Mouse (Mus musculus) liver, embryonic 11.5 days (tissue): ENCODE measurements at regions not wholly inside any gene's neighbourhood (a gene's known extent, or its start where the extent isn't known, plus 50 kb on each side); places are given as distances from the start of the nearest gene placed in this dataset.

Experiments
- ATAC-seq: fragments of 200-750 bp; cut with Nextera tagmentation; replicated peaks from 2 replicates; pipeline ENCODE4 v1.8.0; 2017; ENCODE audit warnings: moderate number of reproducible peaks, mild to moderate bottlenecking, moderate TSS enrichment, moderate library complexity; ENCODE audit not compliant: low FRiP score
- DNase-seq: peaks from one replicate; pipeline ENCODE4 v3.0.0-alpha.2; 2017; ENCODE audit warnings: low spot score
- H3K27ac ChIP-seq: fragments of 300-500 bp; sonication (generic); 2 replicates; pipeline ENCODE4 v1.5.1; 2014; ENCODE audit warnings: mild to moderate bottlenecking, low read depth, low read length, control low read depth
- H3K27me3 ChIP-seq: fragments of 300-500 bp; sonication (generic); replicated peaks from 2 replicates; pipeline ENCODE4 v1.6.1; 2014; ENCODE audit warnings: low read length, mixed read lengths; ENCODE audit not compliant: control insufficient read depth, insufficient read depth
- H3K36me3 ChIP-seq: fragments of 300-500 bp; sonication (generic); 2 replicates; pipeline ENCODE4 v1.6.1; 2014; ENCODE audit warnings: mild to moderate bottlenecking, low read length, moderate library complexity, mixed read lengths; ENCODE audit not compliant: control insufficient read depth, insufficient read depth
- H3K4me1 ChIP-seq: fragments of 300-500 bp; sonication (generic); replicated peaks from 2 replicates; pipeline ENCODE4 v1.6.1; 2014; ENCODE audit warnings: low read length, mixed read lengths; ENCODE audit not compliant: control insufficient read depth, insufficient read depth
- H3K4me2 ChIP-seq: fragments of 300-500 bp; sonication (generic); 2 replicates; pipeline ENCODE4 v1.6.1; 2014; ENCODE audit warnings: mild to moderate bottlenecking, control low read depth, moderate library complexity
- H3K4me3 ChIP-seq: fragments of 300-500 bp; sonication (generic); 2 replicates; pipeline ENCODE4 v1.5.1; 2014; ENCODE audit warnings: low read depth, low read length, control low read depth
- H3K9ac ChIP-seq: fragments of 300-500 bp; sonication (generic); 2 replicates; pipeline ENCODE4 v1.6.1; 2014; ENCODE audit warnings: low read depth, low read length, control low read depth
- H3K9me3 ChIP-seq: fragments of 300-500 bp; sonication (generic); 2 replicates; pipeline ENCODE4 v1.6.1; 2016; ENCODE audit warnings: low read length, inconsistent platforms, mixed read lengths; ENCODE audit not compliant: control insufficient read depth
- WGBS: fragments of 180-500 bp; shearing (Covaris S2); extraction: QIAGEN DNeasy Blood & Tissue Kit; methylation state at CpG from one replicate; pipeline ENCODE4 v1.1.7; 2014; 5-methylcytosine and 5-hydroxymethylcytosine counted together

- no peak for DNase-seq
- Histone ChIP-seq H3K4me1 (no peaks in the 10 kb centered on the region), H3K4me3 (no peak overlapping the region), H3K4me2 (no peak overlapping the region), H3K9me3 (no peaks in the 10 kb centered on the region), H3K27ac (no peak overlapping the region), H3K9ac (no peak overlapping the region), H3K27me3 (no peaks in the 10 kb centered on the region), H3K36me3 (no peaks in the 10 kb centered on the region)
- ATAC-seq: no peak
- 81% methylated on average over 1 of the region's 1 CpGs for WGBS
Measured at GRCm38 (mm10) chr3:115787360-115787759, 72.5 kb upstream of the S1pr1 start.

- no peak for ATAC-seq
- Histone ChIP-seq H3K36me3 (no peaks in the 10 kb centered on the region), H3K27ac (no peak overlapping the region), H3K4me2 (no peak overlapping the region), H3K4me1 (peaks cover 4% of the 10 kb centered on the region), H3K9me3 (no peaks in the 10 kb centered on the region), H3K4me3 (no peak overlapping the region), H3K9ac (no peak overlapping the region), H3K27me3 (no peaks in the 10 kb centered on the region)
- 78% methylated on average over 3 of the region's 3 CpGs for WGBS
- no peak for DNase-seq
Measured at GRCm38 (mm10) chr3:115788525-115788924, 73.7 kb upstream of the S1pr1 start.

- DNase-seq (no peak), ATAC-seq (no peak)
- 62% methylated on average over 6 of the region's 6 CpGs for whole genome bisulfite sequencing
- H3K9ac ChIP-seq: no peak overlapping the region
- H3K4me3 ChIP-seq: no peak overlapping the region
- H3K27me3 ChIP-seq: no peaks in the 10 kb centered on the region
- H3K9me3 ChIP-seq: no peaks in the 10 kb centered on the region
- no peaks in the 10 kb centered on the region for H3K36me3 ChIP-seq
- no peak overlapping the region for H3K4me2 ChIP-seq
- H3K4me1 ChIP-seq: peaks cover 7% of the 10 kb centered on the region
- H3K27ac ChIP-seq: no peak overlapping the region
Measured at GRCm38 (mm10) chr3:115789063-115789462, 74.2 kb upstream of the S1pr1 start.

DNA sequence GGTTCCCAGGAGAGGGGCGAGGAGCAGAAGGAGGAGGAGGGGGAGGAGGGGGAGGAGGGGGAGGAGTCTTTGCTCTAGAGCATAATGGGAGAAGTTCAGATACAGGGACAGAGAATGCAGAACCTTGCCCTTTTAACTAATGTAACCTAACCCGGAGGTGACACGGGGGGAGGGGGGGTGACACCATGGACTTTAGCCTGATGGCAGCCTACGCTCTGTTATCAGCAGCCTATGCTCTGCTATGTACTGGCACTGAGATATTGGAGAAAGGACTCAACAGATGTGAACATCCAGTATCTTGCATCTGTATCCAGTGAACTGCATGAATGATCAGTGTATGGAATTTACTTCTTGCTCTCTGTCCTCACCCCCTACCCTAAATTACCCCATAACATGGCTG is 77.7 kb upstream of the S1pr1 start:
- Histone ChIP-seq H3K4me2 (peak overlapping the region; percentile 48), H3K4me1 (peaks cover 7% of the 10 kb centered on the region), H3K36me3 (no peaks in the 10 kb centered on the region), H3K9me3 (no peaks in the 10 kb centered on the region), H3K4me3 (no peak overlapping the region), H3K27ac (peak overlapping the region; percentile 65), H3K9ac (no peak overlapping the region), H3K27me3 (no peaks in the 10 kb centered on the region)
- DNase-seq: no peak
- peak; percentile 81 for ATAC-seq
- WGBS: 26% methylated on average over 4 of the region's 4 CpGs

GRCm38 (mm10) chr3:115793344-115794059 is 78.6 kb upstream of the S1pr1 start:
- H3K4me2 ChIP-seq: peak overlapping the region; percentile 48
- WGBS: 13% methylated on average over 12 of the region's 12 CpGs
- ATAC-seq (peak; percentile 72), DNase-seq (peak; percentile 47)
- peak overlapping the region; percentile 42; the same call in 1 of the 2 replicates for H3K9ac ChIP-seq
- peaks cover 7% of the 10 kb centered on the region for H3K4me1 ChIP-seq
- H3K27ac ChIP-seq: peak overlapping the region; percentile 71
- no peaks in the 10 kb centered on the region for H3K9me3 ChIP-seq
- H3K4me3 ChIP-seq: peak overlapping the region; percentile 15; the same call in 1 of the 2 replicates
- no peaks in the 10 kb centered on the region for H3K27me3 ChIP-seq
- H3K36me3 ChIP-seq: no peaks in the 10 kb centered on the region

DNA sequence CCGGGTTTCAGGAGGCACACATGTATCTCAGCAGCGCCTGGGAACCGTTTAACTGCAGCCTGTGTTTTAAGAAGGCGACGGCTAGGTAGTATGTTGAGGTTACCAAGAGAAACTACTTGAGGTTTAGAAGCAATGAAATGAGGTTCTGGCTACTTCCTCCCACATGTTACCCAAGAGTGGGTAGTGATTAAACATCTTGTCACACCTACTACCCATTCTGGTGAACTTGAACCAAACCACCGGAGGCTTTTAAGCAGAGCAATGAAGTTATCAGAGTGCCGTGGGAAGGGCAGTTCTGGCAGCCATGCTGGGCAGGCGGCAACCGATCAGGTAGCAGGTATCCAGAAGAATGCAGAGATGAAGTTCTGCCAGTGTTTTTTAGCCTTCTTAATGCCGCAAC is 84.5 kb upstream of the S1pr1 start:
- WGBS: 76% methylated on average over 10 of the region's 10 CpGs
- Histone ChIP-seq H3K9ac (no peak overlapping the region), H3K36me3 (no peaks in the 10 kb centered on the region), H3K4me2 (no peak overlapping the region), H3K9me3 (no peaks in the 10 kb centered on the region), H3K27me3 (no peaks in the 10 kb centered on the region), H3K4me1 (peaks cover 19% of the 10 kb centered on the region), H3K27ac (no peak overlapping the region), H3K4me3 (no peak overlapping the region)
- no peak for ATAC-seq
- DNase-seq: no peak

DNA sequence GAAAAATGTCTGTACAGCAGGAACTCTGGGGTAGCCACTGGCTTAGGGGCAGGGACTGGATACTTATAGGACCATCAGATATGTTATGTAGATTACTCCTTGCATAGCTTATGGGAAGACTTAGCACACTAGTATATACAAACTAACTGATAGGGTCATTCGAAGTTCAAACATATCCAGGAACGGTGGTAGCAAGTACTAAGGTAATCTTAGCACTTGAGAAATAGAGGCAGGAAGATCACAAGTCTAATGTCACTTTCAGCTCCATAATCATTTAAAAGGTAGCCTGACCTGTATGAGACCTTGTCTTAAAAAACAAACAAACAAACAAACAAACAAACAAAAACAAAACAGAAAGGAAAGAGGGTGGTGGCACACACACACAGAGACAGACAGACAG is 85.1 kb upstream of the S1pr1 start:
- WGBS: 74% methylated on average over 2 of the region's 2 CpGs
- Histone ChIP-seq H3K27me3 (no peaks in the 10 kb centered on the region), H3K27ac (no peak overlapping the region), H3K4me1 (peaks cover 19% of the 10 kb centered on the region), H3K4me2 (no peak overlapping the region), H3K4me3 (no peak overlapping the region), H3K9ac (no peak overlapping the region), H3K9me3 (no peaks in the 10 kb centered on the region), H3K36me3 (no peaks in the 10 kb centered on the region)
- no peak for ATAC-seq
- no peak for DNase-seq

DNA sequence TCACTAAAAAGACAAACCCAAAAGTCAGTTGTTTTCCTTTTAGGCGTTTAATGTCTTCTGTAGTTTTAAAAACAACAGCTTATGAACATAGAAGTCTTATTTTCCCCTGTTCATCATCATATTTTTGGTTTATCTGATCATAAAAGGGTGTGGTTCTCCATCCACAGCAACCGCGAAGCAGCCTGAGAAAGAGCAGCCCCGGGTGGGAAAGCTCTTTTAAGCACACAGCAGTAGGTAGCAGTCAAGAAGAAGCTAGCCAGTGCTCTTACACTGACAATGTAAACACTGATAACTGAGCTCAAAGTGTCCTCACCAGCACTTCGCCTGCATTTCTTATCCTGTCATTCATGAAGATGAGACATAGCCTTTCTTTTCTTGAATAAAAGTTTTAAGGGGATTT is 86.0 kb upstream of the S1pr1 start:
- H3K4me3 ChIP-seq: no peak overlapping the region
- H3K27me3 ChIP-seq: no peaks in the 10 kb centered on the region
- H3K4me2 ChIP-seq: no peak overlapping the region
- H3K36me3 ChIP-seq: no peaks in the 10 kb centered on the region
- H3K4me1 ChIP-seq: peaks cover 19% of the 10 kb centered on the region
- H3K9me3 ChIP-seq: no peaks in the 10 kb centered on the region
- no peak overlapping the region for H3K27ac ChIP-seq
- 17% methylated on average over 5 of the region's 5 CpGs for WGBS
- ATAC-seq: peak; percentile 59; the same call in 1 of the 2 replicates
- no peak overlapping the region for H3K9ac ChIP-seq
- no peak for DNase-seq

- ATAC-seq: no peak
- Histone ChIP-seq H3K4me3 (no peak overlapping the region), H3K27me3 (no peaks in the 10 kb centered on the region), H3K9me3 (no peaks in the 10 kb centered on the region), H3K36me3 (no peaks in the 10 kb centered on the region), H3K9ac (no peak overlapping the region), H3K4me2 (no peak overlapping the region), H3K27ac (no peak overlapping the region), H3K4me1 (peaks cover 19% of the 10 kb centered on the region)
- 55% methylated on average over 5 of the region's 5 CpGs for WGBS
- no peak for DNase-seq
Measured at GRCm38 (mm10) chr3:115801581-115802200, 85.9 kb upstream of the Dph5 start.
